Mouse (Mus musculus) cerebellum, adult 2 months (tissue): ENCODE data around the gene Gpx2.

Experiments used
- CTCF ChIP-seq: fragments of 200-500 bp; IDR thresholded peaks from 2 replicates; pipeline ENCODE4 v1.5.1; 2011; ENCODE audit warnings: low read depth, mild to moderate bottlenecking, control low read depth, low read length, moderate library complexity, borderline replicate concordance; ENCODE audit not compliant: insufficient read depth
- POLR2A ChIP-seq: fragments of 200-500 bp; IDR thresholded peaks from 2 replicates; pipeline ENCODE4 v1.6.1; 2011; ENCODE audit warnings: low read length, control low read depth, borderline replicate concordance; ENCODE audit not compliant: insufficient read depth

GRCm38 (mm10) chr12:76840081-76840480, 44.7 kb upstream of the Gpx2 start:
- TF ChIP-seq POLR2A (no peak), CTCF (no peak)
